Mouse (Mus musculus) ES-Bruce4 (cell line): Measurements from ENCODE around the gene Ercc1. TPM values are rescaled to one million over a fixed set of nuclear protein-coding genes. Genes with fewer than 3 reads are reported as not detected.

Source experiments
- H3K27ac ChIP-seq: 2 replicates; pipeline ENCODE4 v1.5.1; 2012; ENCODE audit warnings: low read length, inconsistent platforms; ENCODE audit not compliant: insufficient read depth
- H3K27me3 ChIP-seq: 2 replicates; pipeline ENCODE4 v1.6.1; 2012; ENCODE audit warnings: mild to moderate bottlenecking, low read length, inconsistent platforms; ENCODE audit not compliant: control insufficient read depth, poor library complexity, insufficient read depth, severe bottlenecking
- H3K36me3 ChIP-seq: 2 replicates; pipeline ENCODE4 v1.6.1; 2012; ENCODE audit warnings: inconsistent platforms, mild to moderate bottlenecking, low read length, moderate library complexity; ENCODE audit not compliant: control insufficient read depth, poor library complexity, insufficient read depth, severe bottlenecking
- H3K4me1 ChIP-seq: one replicate; pipeline ENCODE4 v1.8.1; 2011; ENCODE audit warnings: low read length; ENCODE audit not compliant: control insufficient read depth, insufficient read depth
- H3K4me3 ChIP-seq: 2 replicates; pipeline ENCODE4 v1.5.1; 2011; ENCODE audit warnings: low read depth, mild to moderate bottlenecking, low read length
- H3K9ac ChIP-seq: 2 replicates; pipeline ENCODE4 v1.6.1; 2012; ENCODE audit warnings: low read depth, mild to moderate bottlenecking, inconsistent platforms; ENCODE audit not compliant: poor library complexity, severe bottlenecking
- H3K9me3 ChIP-seq: replicated peaks from 2 replicates; pipeline ENCODE4 v1.6.1; 2012; ENCODE audit warnings: mild to moderate bottlenecking, low read length, inconsistent platforms; ENCODE audit not compliant: control insufficient read depth, poor library complexity, insufficient read depth, severe bottlenecking
- CTCF ChIP-seq: IDR thresholded peaks from one replicate; pipeline ENCODE4 v1.8.1; 2011; ENCODE audit warnings: low read depth, low read length
- EP300 ChIP-seq: IDR thresholded peaks from 2 replicates; pipeline ENCODE4 v1.6.1; 2011; ENCODE audit warnings: low read depth, low read length; ENCODE audit not compliant: insufficient read depth
- POLR2A ChIP-seq: IDR thresholded peaks from one replicate; pipeline ENCODE4 v1.8.1; 2011; ENCODE audit warnings: low read length; ENCODE audit not compliant: insufficient read depth
- polyA plus RNA-seq: library from polyadenylated mRNA; stranded (reverse); fragments of >200 nt; gene quantifications from 2 replicates; pipeline ENCODE4 v1.2.4, GENCODE M21; 2011; ENCODE audit warnings: low read depth; ENCODE audit not compliant: missing spikeins, insufficient read depth, insufficient read length

Gene Ercc1
- polyA plus RNA-seq, 1 experiment: 38.1 TPM

DNA sequence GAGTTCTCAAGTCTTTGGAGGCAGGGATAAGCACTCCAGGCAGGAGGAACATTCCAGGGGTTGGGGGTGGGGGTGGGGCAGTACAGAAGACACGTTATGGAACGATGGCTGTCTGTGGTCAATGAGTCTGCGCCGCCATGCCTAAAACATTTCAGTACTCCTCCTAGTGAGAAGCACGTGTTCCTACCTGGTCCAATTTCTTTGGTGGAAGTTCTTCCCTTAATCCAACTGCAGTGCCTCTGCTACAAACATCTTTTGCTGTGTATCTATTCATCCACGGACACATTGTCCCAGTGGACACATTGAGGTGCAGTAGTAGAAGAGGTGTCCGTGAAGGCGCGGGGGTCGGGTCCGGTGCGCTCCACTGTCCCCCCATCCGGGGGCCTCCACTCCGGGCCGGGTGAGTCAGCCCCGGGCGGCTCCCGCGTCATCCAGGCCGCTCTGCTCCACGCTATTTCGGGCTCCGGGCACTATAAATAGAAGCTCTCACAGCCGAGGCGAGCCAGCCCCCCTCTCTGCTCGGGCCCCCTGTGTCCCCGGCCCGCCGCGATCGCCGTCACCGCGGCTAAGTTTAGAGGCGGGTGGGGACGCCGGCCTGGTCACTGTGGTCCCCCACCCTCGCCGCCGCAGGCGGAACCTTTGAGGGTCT lies 2.7 kb upstream of the Ercc1 start:
- H3K27me3 ChIP-seq: no peaks in the 10 kb centered on the region
- no peak overlapping the region for H3K27ac ChIP-seq
- H3K4me3 ChIP-seq: peak overlapping the region; percentile 67
- TF ChIP-seq EP300 (no peak), CTCF (no peak), POLR2A (no peak)
- H3K9ac ChIP-seq: peak overlapping the region; percentile 63
- H3K9me3 ChIP-seq: no peaks in the 10 kb centered on the region
- no peaks in the 10 kb centered on the region for H3K4me1 ChIP-seq
- no peaks in the 10 kb centered on the region for H3K36me3 ChIP-seq

DNA sequence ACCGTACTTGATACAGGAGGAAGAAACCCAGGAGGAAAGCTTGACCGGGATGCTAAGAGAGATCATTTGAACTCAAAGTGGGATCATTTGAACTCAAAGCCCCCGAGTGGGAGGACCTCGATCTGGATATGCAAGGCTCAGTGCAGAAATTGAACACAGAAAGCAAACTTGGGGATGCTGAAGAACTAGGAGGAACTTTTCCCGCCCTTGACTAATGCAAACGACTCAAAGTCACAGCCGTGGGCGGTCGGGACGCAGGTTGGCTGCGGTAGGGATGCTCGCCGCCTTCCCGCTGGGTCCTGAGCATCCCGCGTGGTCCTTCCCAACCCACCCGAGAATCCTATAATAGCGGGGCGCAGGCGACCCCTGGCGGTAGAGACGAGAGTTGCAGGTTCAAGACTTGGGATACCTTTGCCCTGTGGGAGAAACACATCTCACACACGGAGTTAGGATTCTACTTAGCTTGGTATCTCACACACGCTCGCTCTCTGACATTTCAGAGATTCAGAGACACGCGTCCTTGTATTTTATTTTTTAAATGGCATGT lies 2.0 kb upstream of the Ercc1 start:
- H3K36me3 ChIP-seq: no peaks in the 10 kb centered on the region
- peak overlapping the region; percentile 67 for H3K4me3 ChIP-seq
- no peaks in the 10 kb centered on the region for H3K9me3 ChIP-seq
- H3K9ac ChIP-seq: peak overlapping the region; percentile 63
- no peaks in the 10 kb centered on the region for H3K27me3 ChIP-seq
- TF ChIP-seq EP300 (no peak), CTCF (peak; percentile 90)
- no peaks in the 10 kb centered on the region for H3K4me1 ChIP-seq
- no peak overlapping the region for H3K27ac ChIP-seq

- Histone ChIP-seq H3K36me3 (no peaks in the 10 kb centered on the region), H3K4me1 (no peaks in the 10 kb centered on the region), H3K9me3 (no peaks in the 10 kb centered on the region), H3K27ac (no peak overlapping the region), H3K27me3 (no peaks in the 10 kb centered on the region), H3K9ac (no peak overlapping the region), H3K4me3 (no peak overlapping the region)
- TF ChIP-seq CTCF: peak; percentile 96
- TF ChIP-seq EP300: no peak
- no peak for TF ChIP-seq POLR2A
Measured at GRCm38 (mm10) chr7:19343210-19343808, 1.3 kb upstream of the Ercc1 start.

DNA sequence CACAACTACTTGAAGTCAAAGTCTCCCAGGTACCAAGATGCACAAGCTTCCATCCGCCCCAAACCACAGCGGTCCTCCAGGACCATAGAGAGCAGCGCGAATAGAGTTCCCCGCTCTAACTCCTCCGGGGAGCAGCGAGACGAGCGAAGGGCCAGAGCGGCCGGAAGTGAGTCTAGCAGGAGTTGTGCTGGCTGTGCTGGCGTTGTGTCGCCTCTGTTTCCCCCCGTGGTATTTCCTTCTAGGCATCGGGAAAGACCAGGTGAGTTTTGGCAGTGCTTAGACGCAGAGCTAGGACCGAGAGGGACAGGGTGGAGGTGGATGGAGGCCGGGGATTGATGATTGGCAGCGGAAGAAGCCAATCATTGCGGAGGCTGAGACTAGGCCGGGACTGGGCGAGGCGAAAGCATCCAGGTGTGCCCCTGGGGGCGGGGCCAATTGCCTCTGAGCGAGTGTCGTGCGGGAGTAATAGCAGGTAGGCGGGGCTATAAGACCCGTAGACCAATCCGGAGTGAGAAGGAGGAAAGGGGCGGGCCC lies 427 bp downstream of the Ercc1 start:
- Histone ChIP-seq H3K9me3 (no peaks in the 10 kb centered on the region), H3K4me1 (no peaks in the 10 kb centered on the region), H3K4me3 (peak overlapping the region; percentile 93), H3K27me3 (no peaks in the 10 kb centered on the region), H3K9ac (peak overlapping the region; percentile 58), H3K27ac (peak overlapping the region; percentile 76), H3K36me3 (no peaks in the 10 kb centered on the region)
- TF ChIP-seq CTCF (no peak), POLR2A (peak; percentile 65), EP300 (0 out of 2 replicates have a peak, but pooled peaks have one; percentile 36)

GRCm38 (mm10) chr7:19349188-19349915 lies 4.8 kb downstream of the Ercc1 start:
- H3K9ac ChIP-seq: no peak overlapping the region
- H3K36me3 ChIP-seq: 0 out of 2 replicates have a peak, but pooled peaks cover 2% of the 10 kb centered on the region
- no peaks in the 10 kb centered on the region for H3K4me1 ChIP-seq
- no peak overlapping the region for H3K4me3 ChIP-seq
- no peak overlapping the region for H3K27ac ChIP-seq
- TF ChIP-seq EP300: no peak
- no peak for TF ChIP-seq CTCF
- TF ChIP-seq POLR2A: no peak
- no peaks in the 10 kb centered on the region for H3K9me3 ChIP-seq
- H3K27me3 ChIP-seq: no peaks in the 10 kb centered on the region
